Mouse (Mus musculus) olfactory bulb, adult 2 months (tissue): Measurements from ENCODE around the gene Padi6. TPM values are rescaled to one million over a fixed set of nuclear protein-coding genes. Genes with fewer than 3 reads are reported as not detected.

Source experiments
- H3K27ac ChIP-seq: fragments of 200-500 bp; 2 replicates; pipeline ENCODE4 v1.5.1; 2012; ENCODE audit warnings: low read depth, low read length; ENCODE audit not compliant: insufficient read depth
- H3K4me1 ChIP-seq: fragments of 200-500 bp; 2 replicates; pipeline ENCODE4 v1.6.1; 2012; ENCODE audit warnings: low read length; ENCODE audit not compliant: control insufficient read depth, insufficient read depth
- H3K4me3 ChIP-seq: fragments of 200-500 bp; 2 replicates; pipeline ENCODE4 v1.5.1; 2012; ENCODE audit warnings: mild to moderate bottlenecking, low read depth, low read length, moderate library complexity; ENCODE audit not compliant: insufficient read depth
- CTCF ChIP-seq: fragments of 200-500 bp; IDR thresholded peaks from 2 replicates; pipeline ENCODE4 v1.5.1; 2012; ENCODE audit warnings: low read depth, mild to moderate bottlenecking, low read length, moderate library complexity; ENCODE audit not compliant: insufficient read depth
- POLR2A ChIP-seq: fragments of 200-500 bp; IDR thresholded peaks from 2 replicates; pipeline ENCODE4 v1.6.1; 2012; ENCODE audit warnings: mild to moderate bottlenecking, low read depth, low read length, moderate library complexity; ENCODE audit not compliant: insufficient read depth
- WGBS: fragments of 180-500 bp; shearing (Covaris S2); methylation state at CpG from one replicate; pipeline ENCODE4 v1.1.7; 2018; 5-methylcytosine and 5-hydroxymethylcytosine counted together
- polyA plus RNA-seq: library from polyadenylated mRNA; stranded (reverse); fragments of >200 nt; gene quantifications from 2 replicates; pipeline ENCODE4 v1.2.4, GENCODE M21; 2012; ENCODE audit warnings: low replicate concordance; ENCODE audit not compliant: missing spikeins, insufficient read depth, insufficient read length

Gene Padi6
- polyA plus RNA-seq, 1 experiment, result not detected

- 89% methylated on average over 3 of the region's 3 CpGs for WGBS
- TF ChIP-seq CTCF (no peak), POLR2A (no peak)
- Histone ChIP-seq H3K27ac (no peak overlapping the region), H3K4me1 (no peaks in the 10 kb centered on the region), H3K4me3 (no peak overlapping the region)
Measured at GRCm38 (mm10) chr4:140765936-140766335, 23.5 kb upstream of the Padi6 start.

DNA sequence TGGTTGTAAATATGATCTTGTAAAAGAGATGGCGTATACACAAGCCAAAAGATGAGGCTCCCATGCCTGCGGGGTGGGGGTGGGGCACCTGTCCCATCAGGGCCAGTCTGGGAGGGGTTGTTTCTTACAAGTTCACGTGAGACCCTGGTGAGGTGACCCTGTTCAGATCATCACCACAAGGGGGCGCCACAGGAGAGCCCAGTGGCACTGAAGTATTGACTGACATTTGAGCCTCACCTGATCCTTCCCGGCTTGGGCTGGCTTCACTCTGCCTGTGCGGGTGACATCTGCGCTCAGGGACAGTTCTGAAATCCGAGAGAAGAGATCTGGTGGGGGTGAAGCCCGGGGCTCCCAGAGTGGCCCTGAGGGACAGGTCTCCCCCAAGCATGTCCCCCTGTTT is 20.7 kb upstream of the Padi6 start:
- H3K4me1 ChIP-seq, result no peaks in the 10 kb centered on the region
- WGBS, result 31% methylated on average over 9 of the region's 9 CpGs
- H3K27ac ChIP-seq, result no peak overlapping the region
- H3K4me3 ChIP-seq, result no peak overlapping the region
- TF ChIP-seq POLR2A (no peak), CTCF (no peak)

DNA sequence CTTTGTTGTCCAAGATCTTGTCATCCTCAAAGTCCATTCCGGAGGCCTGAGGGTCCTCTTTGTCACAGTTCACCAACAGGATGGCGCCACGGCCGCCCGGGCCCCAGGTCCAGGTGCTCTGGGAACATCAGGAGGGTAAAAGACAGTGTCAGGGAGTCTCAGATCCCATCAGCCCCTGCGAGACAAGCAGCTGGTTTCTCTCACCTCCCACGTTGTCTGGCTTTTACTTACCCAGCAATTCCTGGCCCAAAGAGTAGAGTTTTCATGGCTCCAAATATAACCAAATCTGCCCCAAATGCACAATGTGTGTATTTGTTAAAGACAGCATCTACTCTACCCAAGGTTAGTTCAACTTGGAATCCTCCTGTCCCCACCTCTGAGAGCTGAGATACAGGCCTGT is 19.2 kb upstream of the Padi6 start:
- H3K4me3 ChIP-seq, result no peak overlapping the region
- no peaks in the 10 kb centered on the region for H3K4me1 ChIP-seq
- TF ChIP-seq CTCF (no peak), POLR2A (no peak)
- H3K27ac ChIP-seq, result no peak overlapping the region
- 85% methylated on average over 7 of the region's 7 CpGs for WGBS

DNA sequence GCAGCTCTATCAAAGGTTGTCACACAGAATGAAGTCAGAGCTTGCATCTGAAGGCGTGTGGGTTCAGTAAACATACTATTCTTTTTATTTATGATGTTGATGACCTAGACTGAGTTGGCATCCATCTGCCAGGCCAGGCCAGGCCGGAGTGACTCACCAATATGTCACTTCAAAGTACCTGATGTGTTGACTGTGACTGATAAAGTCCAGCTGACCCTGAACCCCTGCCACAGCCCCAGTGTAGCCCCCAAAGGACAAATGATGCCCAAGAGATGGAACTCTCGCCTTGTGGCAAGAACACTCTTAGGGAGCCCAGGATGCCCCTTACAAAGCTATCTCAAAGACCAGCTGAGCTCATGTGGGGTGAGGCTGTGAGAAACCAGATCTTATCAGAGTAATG is 13.4 kb upstream of the Padi6 start:
- H3K4me1 ChIP-seq, result no peaks in the 10 kb centered on the region

GRCm38 (mm10) chr4:140753366-140753765 is 10.9 kb upstream of the Padi6 start:
- 82% methylated on average over 7 of the region's 7 CpGs for WGBS
- TF ChIP-seq POLR2A (no peak), CTCF (no peak)
- no peak overlapping the region for H3K27ac ChIP-seq
- no peaks in the 10 kb centered on the region for H3K4me1 ChIP-seq
- H3K4me3 ChIP-seq, result no peak overlapping the region

More for the DNA sequence above, 13.4 kb upstream of the Padi6 start:
- WGBS, result 94% methylated on average over 3 of the region's 3 CpGs
- H3K4me3 ChIP-seq, result no peak overlapping the region
- no peak overlapping the region for H3K27ac ChIP-seq
- no peak for TF ChIP-seq CTCF
- TF ChIP-seq POLR2A, result no peak

GRCm38 (mm10) chr4:140750328-140750727 is 7.9 kb upstream of the Padi6 start:
- no peak overlapping the region for H3K4me3 ChIP-seq
- no peak overlapping the region for H3K27ac ChIP-seq
- 22% methylated on average over 19 of the region's 19 CpGs for WGBS
- H3K4me1 ChIP-seq, result no peaks in the 10 kb centered on the region
- TF ChIP-seq CTCF (no peak), POLR2A (no peak)

DNA sequence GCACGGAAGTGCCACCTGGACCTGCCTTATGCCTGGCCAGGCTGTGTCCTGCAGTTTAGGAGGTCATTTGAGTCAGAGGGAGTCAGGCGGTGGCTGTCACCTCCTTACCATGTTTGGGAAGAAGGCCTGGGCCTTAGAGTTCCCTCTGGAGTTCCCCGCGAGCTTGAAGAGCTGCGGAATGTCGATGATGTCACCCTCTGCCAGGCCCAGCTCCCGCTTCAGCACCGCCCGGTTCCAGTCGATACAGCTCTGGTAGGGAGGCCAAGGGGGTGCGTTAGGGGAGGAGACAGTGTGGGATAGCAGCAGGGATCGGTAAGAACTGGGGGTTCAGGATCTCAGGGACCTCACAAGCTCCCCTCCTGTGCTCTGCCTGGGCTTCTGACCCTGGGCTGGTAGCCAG is 5.5 kb upstream of the Padi6 start:
- TF ChIP-seq CTCF (no peak), POLR2A (no peak)
- Histone ChIP-seq H3K4me3 (no peak overlapping the region), H3K27ac (no peak overlapping the region), H3K4me1 (no peaks in the 10 kb centered on the region)
- 52% methylated on average over 12 of the region's 12 CpGs for WGBS

DNA sequence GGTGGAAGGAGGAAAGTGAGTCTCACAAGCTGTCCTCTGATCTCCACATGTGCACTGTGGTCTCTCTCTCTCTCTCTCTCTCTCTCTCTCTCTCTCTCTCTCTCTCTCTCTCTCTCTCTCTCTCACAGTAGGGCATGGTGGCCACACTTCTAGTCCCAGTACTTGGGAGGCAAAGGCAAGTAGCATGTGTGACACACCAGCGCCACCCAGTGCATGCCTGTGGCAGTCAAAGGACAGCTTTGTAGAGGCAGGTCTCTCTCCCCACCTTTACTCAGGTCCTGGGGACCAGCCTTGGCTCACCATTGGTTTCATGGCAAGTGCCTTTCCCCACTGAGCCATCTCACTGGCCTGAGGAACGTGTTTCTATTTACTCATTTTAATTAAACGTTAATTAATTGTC is 2.2 kb upstream of the Padi6 start:
- H3K4me3 ChIP-seq, result no peak overlapping the region
- TF ChIP-seq CTCF (peak; percentile 35; the same call in 1 of the 2 replicates), POLR2A (no peak)
- WGBS, result 32% methylated on average over 3 of the region's 3 CpGs
- peaks cover 13% of the 10 kb centered on the region for H3K4me1 ChIP-seq
- no peak overlapping the region for H3K27ac ChIP-seq

GRCm38 (mm10) chr4:140743086-140743485 is 643 bp upstream of the Padi6 start:
- H3K27ac ChIP-seq, result no peak overlapping the region
- H3K4me1 ChIP-seq, result peaks cover 13% of the 10 kb centered on the region
- WGBS, result 50% methylated on average over 4 of the region's 4 CpGs
- TF ChIP-seq CTCF (no peak), POLR2A (no peak)
- H3K4me3 ChIP-seq, result no peak overlapping the region

DNA sequence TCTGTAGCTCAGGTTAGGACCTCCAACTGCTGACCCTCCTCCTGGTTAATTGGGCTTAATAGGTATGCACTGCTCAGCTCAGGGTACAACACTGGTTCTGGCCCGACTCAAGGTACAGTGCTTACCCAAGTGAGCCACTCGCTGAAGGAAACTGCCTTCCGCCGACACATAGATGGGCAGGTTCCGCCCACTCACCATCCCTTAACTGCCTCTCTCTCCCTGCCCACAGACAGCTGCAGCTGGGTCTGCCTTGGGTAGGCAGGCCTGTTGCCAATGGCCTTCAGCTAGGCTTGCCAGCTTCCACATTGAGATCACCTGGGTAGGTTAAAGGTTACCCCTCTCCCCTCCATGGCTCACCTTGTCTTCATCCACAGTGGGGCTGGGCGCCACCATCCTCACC is 1.0 kb downstream of the Padi6 start:
- Histone ChIP-seq H3K4me3 (no peak overlapping the region), H3K4me1 (peaks cover 13% of the 10 kb centered on the region), H3K27ac (no peak overlapping the region)
- no peak for TF ChIP-seq CTCF
- no peak for TF ChIP-seq POLR2A
- 60% methylated on average over 6 of the region's 6 CpGs for WGBS
